Mouse (Mus musculus): ENCODE measurements around the gene Cars2. TPM values are rescaled to one million over a fixed set of nuclear protein-coding genes. Genes with fewer than 3 reads are reported as not detected.
"Not testable (repeated sequence)": the region's sequence is repeated elsewhere in the genome, so short reads cannot be mapped to it uniquely, and the experiment has no call there.

Cars2 gene
- polyA plus RNA-seq, 1 experiment from 2014 or later: 22.2 TPM

- H3K9me3 ChIP-seq (replicated peaks): no peaks in the 10 kb centered on the region
- ATAC-seq: no peak
Observed at GRCm38 (mm10) chr8:11569260-11570097, 18.9 kb upstream of the Cars2 start.

GRCm38 (mm10) chr8:11568193-11568592 is 17.6 kb upstream of the Cars2 start:
- H3K4me1 ChIP-seq; H3K27ac ChIP-seq; H3K4me2 ChIP-seq; ATAC-seq; H3K9me3 ChIP-seq (replicated peaks); H3K4me3 ChIP-seq; H3K27me3 ChIP-seq (replicated peaks); H3K9ac ChIP-seq: not testable (repeated sequence)
- WGBS (ENCODE audit: insufficient replicate concordance): 75% methylated on average over 2 of the region's 2 CpGs
- peaks cover 40% of the 10 kb centered on the region for H3K36me3 ChIP-seq

More at GRCm38 (mm10) chr8:11569260-11570097, 18.9 kb upstream of the Cars2 start:
- Histone ChIP-seq H3K9ac (no peak overlapping the region), H3K4me1 (no peaks in the 10 kb centered on the region), H3K4me2 (no peak overlapping the region), H3K4me3 (no peak overlapping the region), H3K27ac (no peak overlapping the region), H3K27me3 (replicated peaks) (no peaks in the 10 kb centered on the region), H3K36me3 (peaks cover 27% of the 10 kb centered on the region)
- WGBS (ENCODE audit: insufficient replicate concordance): 79% methylated on average over 22 of the region's 22 CpGs

- Histone ChIP-seq H3K4me1 (peaks cover 8% of the 10 kb centered on the region), H3K4me3 (no peak overlapping the region), H3K27ac (no peak overlapping the region), H3K36me3 (peaks cover 66% of the 10 kb centered on the region), H3K4me2 (no peak overlapping the region), H3K9me3 (replicated peaks) (no peaks in the 10 kb centered on the region), H3K9ac (no peak overlapping the region), H3K27me3 (replicated peaks) (no peaks in the 10 kb centered on the region)
- WGBS (ENCODE audit: insufficient replicate concordance): 78% methylated on average over 7 of the region's 7 CpGs
- no peak for ATAC-seq
Observed at GRCm38 (mm10) chr8:11564721-11565120, 14.1 kb upstream of the Cars2 start.

GRCm38 (mm10) chr8:11564236-11564635 is 13.7 kb upstream of the Cars2 start:
- WGBS (ENCODE audit: insufficient replicate concordance): 67% methylated on average over 5 of the region's 5 CpGs
- H3K9ac ChIP-seq: no peak overlapping the region
- no peaks in the 10 kb centered on the region for H3K9me3 ChIP-seq (replicated peaks)
- no peak overlapping the region for H3K27ac ChIP-seq
- H3K4me2 ChIP-seq: no peak overlapping the region
- H3K27me3 ChIP-seq (replicated peaks): no peaks in the 10 kb centered on the region
- ATAC-seq: no peak
- no peak overlapping the region for H3K4me3 ChIP-seq
- H3K4me1 ChIP-seq: peaks cover 13% of the 10 kb centered on the region
- H3K36me3 ChIP-seq: peaks cover 66% of the 10 kb centered on the region

GRCm38 (mm10) chr8:11560220-11560619 is 9.6 kb upstream of the Cars2 start:
- Histone ChIP-seq H3K4me2 (no peak overlapping the region; the same call in 1 of the 2 replicates), H3K4me3 (no peak overlapping the region), H3K9me3 (replicated peaks) (no peaks in the 10 kb centered on the region), H3K9ac (no peak overlapping the region), H3K27me3 (replicated peaks) (no peaks in the 10 kb centered on the region), H3K4me1 (peaks cover 20% of the 10 kb centered on the region), H3K27ac (no peak overlapping the region), H3K36me3 (peaks cover 47% of the 10 kb centered on the region)
- WGBS (ENCODE audit: insufficient replicate concordance): 85% methylated on average over 9 of the region's 9 CpGs
- no peak for ATAC-seq

- Histone ChIP-seq H3K27me3 (replicated peaks) (no peaks in the 10 kb centered on the region), H3K27ac (0 out of 2 replicates have a peak overlapping the region, but pooled peaks have one; percentile 20), H3K9me3 (replicated peaks) (no peaks in the 10 kb centered on the region), H3K4me2 (peak overlapping the region; percentile 98), H3K4me1 (peaks cover 25% of the 10 kb centered on the region), H3K36me3 (peaks cover 40% of the 10 kb centered on the region), H3K4me3 (peak overlapping the region; percentile 88), H3K9ac (peak overlapping the region; percentile 82)
- no peak for ATAC-seq
- 59% methylated on average over 3 of the region's 3 CpGs for WGBS (ENCODE audit: insufficient replicate concordance)
Observed at GRCm38 (mm10) chr8:11559511-11559910, 8.9 kb upstream of the Cars2 start.

GRCm38 (mm10) chr8:11557768-11558629 is 7.4 kb upstream of the Cars2 start:
- H3K4me2 ChIP-seq: peak overlapping the region; percentile 98
- peaks cover 25% of the 10 kb centered on the region for H3K36me3 ChIP-seq
- H3K4me3 ChIP-seq: peak overlapping the region; percentile 88
- peak overlapping the region; percentile 99 for H3K27ac ChIP-seq
- no peaks in the 10 kb centered on the region for H3K9me3 ChIP-seq (replicated peaks)
- H3K4me1 ChIP-seq: peaks cover 38% of the 10 kb centered on the region
- WGBS (ENCODE audit: insufficient replicate concordance): under 1% methylated on average over 67 of the region's 67 CpGs
- peak; percentile 83 for ATAC-seq
- H3K27me3 ChIP-seq (replicated peaks): no peaks in the 10 kb centered on the region
- H3K9ac ChIP-seq: peak overlapping the region; percentile 92

- H3K9ac ChIP-seq: peak overlapping the region; percentile 92
- no peaks in the 10 kb centered on the region for H3K9me3 ChIP-seq (replicated peaks)
- H3K36me3 ChIP-seq: peaks cover 22% of the 10 kb centered on the region
- H3K4me1 ChIP-seq: peaks cover 38% of the 10 kb centered on the region
- H3K27ac ChIP-seq: peak overlapping the region; percentile 99
- H3K4me2 ChIP-seq: peak overlapping the region; percentile 98
- peak; percentile 0 for ATAC-seq
- 0% methylated on average over 32 of the region's 32 CpGs for WGBS (ENCODE audit: insufficient replicate concordance)
- H3K4me3 ChIP-seq: peak overlapping the region; percentile 88
- H3K27me3 ChIP-seq (replicated peaks): no peaks in the 10 kb centered on the region
Observed at GRCm38 (mm10) chr8:11557424-11557767, 6.8 kb upstream of the Cars2 start.

GRCm38 (mm10) chr8:11556691-11557423 is 6.3 kb upstream of the Cars2 start:
- Histone ChIP-seq H3K27ac (peak overlapping the region; percentile 99), H3K4me2 (peak overlapping the region; percentile 98), H3K4me1 (peaks cover 38% of the 10 kb centered on the region), H3K9me3 (replicated peaks) (no peaks in the 10 kb centered on the region), H3K4me3 (peak overlapping the region; percentile 88), H3K9ac (peak overlapping the region; percentile 92), H3K27me3 (replicated peaks) (no peaks in the 10 kb centered on the region), H3K36me3 (peaks cover 16% of the 10 kb centered on the region)
- ATAC-seq: no peak
- under 1% methylated on average over 82 of the region's 85 CpGs for WGBS (ENCODE audit: insufficient replicate concordance)

- Histone ChIP-seq H3K27me3 (replicated peaks) (no peaks in the 10 kb centered on the region), H3K9me3 (replicated peaks) (no peaks in the 10 kb centered on the region), H3K27ac (peak overlapping the region; percentile 99), H3K4me3 (peak overlapping the region; percentile 88), H3K9ac (peak overlapping the region; percentile 92), H3K4me2 (peak overlapping the region; percentile 98), H3K36me3 (peaks cover 7% of the 10 kb centered on the region; the same call in 1 of the 2 replicates), H3K4me1 (peaks cover 44% of the 10 kb centered on the region)
- under 1% methylated on average over 97 of the region's 103 CpGs for WGBS (ENCODE audit: insufficient replicate concordance)
- peak; percentile 75 for ATAC-seq
Observed at GRCm38 (mm10) chr8:11555720-11556591, 5.4 kb upstream of the Cars2 start.
